Mouse (Mus musculus) inflammation-experienced regulatory T-cells (primary cell): Measurements from ENCODE around the gene Vwde. TPM values are rescaled to one million over a fixed set of nuclear protein-coding genes. Genes with fewer than 3 reads are reported as not detected.

Source experiments
- polyA plus RNA-seq, 2 experiments: library from polyadenylated mRNA; unstranded; fragments of 100-300 nt; shearing (Covaris generic); gene quantifications; one replicate each; pipeline ENCODE4 v1.2.1; 2017

The Vwde gene
- polyA plus RNA-seq, result under 1 TPM; 0.46 to 0.73 TPM

DNA sequence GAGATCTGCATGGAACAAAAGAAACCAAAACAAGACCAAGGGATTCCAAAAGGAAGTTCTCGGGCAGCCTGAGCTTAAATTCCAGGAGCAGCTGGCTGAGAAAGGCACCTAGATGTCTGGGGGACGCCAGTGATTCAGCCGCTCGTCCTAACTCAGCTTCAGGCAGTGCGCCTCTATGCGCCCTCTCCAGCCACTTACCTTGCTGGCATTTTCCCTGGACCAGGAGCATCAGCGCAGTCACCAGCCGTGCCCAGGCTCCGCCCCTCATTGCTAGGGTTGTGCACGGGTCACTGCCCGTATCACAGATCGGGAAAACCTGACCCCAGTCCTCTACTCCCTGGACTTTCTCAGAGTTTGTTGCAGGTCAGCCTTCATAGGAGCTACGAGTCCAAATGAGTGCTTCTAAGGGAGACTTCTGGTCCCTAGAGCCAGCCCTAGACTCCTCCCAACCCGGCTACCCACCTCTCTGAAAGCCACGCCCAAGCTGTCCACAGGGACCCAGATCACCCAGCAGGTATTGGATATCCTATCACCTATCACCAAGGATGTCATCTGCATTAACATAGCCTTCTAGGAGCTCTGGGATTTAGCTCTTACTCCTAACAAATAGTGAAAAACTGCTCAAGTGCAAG, at the start of gene Vwde:
TSS of gene Vwde (minus strand) at position 370 of the 632 bp plus-strand sequence.

Other genes with a start within 250 kb of the Vwde start
- gene Tmem106b, start 155.2 kb downstream of the Vwde start, polyA plus RNA-seq, result 10 to 100 TPM; 42.4 to 63.9 TPM